Mouse (Mus musculus): ENCODE results near the gene Ykt6.

DNA sequence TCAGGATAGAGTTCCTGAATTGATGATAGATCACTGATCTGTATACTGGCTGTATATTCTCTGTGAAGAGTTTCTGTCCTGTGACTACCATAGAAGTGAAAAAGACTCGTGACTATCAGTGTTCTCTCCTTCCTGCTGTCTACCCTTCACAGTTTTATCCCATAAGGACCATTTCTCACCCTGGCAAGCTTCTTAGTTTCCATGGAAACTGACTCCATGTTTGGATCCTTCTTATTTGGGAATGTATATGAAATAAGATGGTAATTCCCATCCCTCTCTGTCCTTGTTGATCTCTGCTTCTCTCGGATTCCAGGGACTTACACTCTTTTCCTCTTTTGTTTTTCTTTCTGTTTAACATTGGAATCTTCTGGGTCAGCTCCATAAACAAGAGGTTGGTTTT, 4.6 kb downstream of the Ykt6 start:
- TF ChIP-seq POLR2AphosphoS2 (IDR thresholded peaks at IDR 0.05; ENCODE audit: insufficient read length, low read depth) = no peak
- TF ChIP-seq SRF (IDR thresholded peaks at IDR 0.05; ENCODE audit: control insufficient read depth, insufficient read length, low read depth) = no peak
- TF ChIP-seq POLR2A (IDR thresholded peaks at IDR 0.05; ENCODE audit: insufficient read length, low read depth) = no peak
- TF ChIP-seq TCF12 (IDR thresholded peaks at IDR 0.05; ENCODE audit: insufficient read depth, poor library complexity, severe bottlenecking) = no peak
- no peak for TF ChIP-seq MYOD1 (IDR thresholded peaks at IDR 0.05; ENCODE audit: control insufficient read depth in 1 of 3, insufficient read length in 2 of 3, low read depth in 2 of 3)
